Mouse (Mus musculus) spleen, adult 18-20 months (tissue): ENCODE measurements around the gene S100b.

Experiments
- DNase-seq, 2 experiments: peaks; one replicate each; pipeline ENCODE4 v3.0.0; 2022; ENCODE audit warnings: mixed read lengths in 2 of 2

S100b gene

DNA sequence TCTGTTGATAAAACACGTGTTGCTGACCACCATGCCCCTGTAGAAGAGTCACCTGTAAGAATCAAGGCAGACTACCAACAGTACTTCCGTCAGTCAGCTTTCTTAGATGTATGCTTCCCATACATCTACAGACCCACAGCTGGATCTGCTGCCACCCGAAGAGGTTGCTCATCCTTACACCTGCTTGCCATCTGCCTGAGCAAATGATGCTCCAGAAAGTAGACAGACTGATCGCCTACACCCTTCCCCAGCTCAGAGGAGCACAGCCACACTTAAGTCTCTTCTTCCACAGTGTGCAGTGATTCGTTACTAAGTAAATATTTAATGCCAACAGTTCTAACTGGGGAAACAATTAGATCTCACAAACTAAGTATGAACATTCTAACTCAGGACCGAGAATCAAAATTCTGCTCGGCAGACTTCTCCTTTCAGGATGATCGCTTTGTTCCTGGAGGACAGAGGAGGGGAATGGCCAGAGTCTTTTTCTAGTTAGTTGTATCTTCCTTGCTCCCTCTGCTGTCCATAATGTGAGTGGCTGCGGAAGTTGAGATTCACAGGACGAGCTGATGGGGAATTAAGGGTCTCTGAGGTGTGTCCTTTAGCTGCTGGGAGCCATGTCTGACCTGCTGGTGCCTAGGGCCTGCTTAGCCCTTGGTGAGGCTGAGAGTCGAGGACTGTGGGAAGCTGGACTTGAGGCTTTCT, 6.9 kb downstream of the S100b start:
- no peak for DNase-seq

DNA sequence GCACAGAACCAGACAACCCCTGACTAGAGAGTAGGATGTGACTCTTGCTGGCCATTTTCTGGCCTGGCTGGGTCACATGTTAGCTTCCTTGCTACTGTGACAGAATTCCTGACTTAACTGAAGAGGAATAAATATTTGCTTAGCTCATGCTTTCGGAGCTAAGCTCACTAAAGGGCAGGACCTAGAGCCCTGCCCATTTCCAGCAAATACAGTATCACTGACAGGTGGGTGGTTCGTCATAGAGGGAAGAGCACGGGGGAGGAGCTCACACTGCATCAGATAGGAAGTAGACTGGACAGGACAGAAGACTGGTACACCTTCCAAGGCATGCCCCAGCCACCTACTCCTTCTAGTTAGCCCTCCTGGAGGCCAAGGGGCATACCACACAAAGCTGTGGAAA, 7.8 kb downstream of the S100b start:
- no peak for DNase-seq

DNA sequence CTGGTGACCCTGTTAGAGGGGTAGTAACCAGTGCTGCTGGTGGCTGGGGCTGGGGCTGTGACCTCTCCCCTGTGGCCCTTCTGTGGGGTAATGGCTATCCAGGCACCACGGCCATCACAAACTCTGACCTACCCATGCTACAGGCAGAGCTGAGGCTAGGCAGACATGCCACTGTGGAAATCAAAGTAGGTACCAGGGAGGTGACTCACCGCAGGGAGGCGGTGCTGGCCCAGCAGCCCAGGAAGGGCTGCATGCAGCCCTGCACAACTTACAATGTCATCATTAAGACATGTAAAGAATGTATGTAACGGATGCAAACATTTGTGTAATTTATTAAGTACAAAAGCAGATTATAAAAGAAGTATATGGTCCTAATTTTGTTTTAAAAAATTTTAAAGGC, 8.8 kb downstream of the S100b start:
- no peak for DNase-seq

DNA sequence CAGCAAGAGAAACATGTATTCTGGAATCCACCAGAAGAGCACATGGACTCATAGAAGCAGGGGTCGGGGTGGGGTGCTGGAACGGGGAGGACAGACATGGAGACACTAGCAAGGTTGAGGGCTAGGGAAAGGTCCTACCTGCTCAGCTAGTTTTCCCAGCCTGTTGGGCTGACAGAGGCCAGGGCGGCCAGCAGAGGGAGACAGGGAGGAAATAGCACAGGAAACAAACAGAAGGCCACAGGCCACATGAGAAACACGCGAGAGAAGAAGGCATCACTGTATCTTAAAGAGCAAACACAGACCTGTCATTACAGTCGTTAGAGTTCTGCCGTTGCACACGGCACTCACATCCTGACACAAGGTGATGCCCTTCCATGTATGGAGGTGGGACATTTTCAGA, 17.6 kb downstream of the S100b start:
- DNase-seq, result peak in 1 of 2 experiments; percentile 49

DNA sequence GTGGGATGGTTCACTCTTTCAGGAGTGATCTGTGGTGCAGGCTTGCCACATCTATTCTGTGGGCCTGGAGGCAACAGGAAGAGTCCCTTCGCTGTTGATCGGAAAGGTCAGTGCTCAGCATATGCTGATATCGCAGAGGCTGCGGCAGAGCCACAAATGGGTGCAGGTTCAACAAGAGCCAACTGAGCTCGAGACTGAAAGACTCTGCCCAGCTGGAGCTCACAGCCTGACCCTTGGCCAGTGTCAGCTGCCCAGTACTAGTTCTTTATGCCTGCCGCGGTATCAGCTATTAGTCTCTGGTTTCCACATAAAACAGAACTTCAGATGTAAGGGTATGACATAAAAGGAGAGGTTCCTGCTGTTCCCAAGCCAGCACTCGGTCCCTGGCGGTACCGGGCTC, 21.6 kb downstream of the S100b start:
- no peak for DNase-seq

DNA sequence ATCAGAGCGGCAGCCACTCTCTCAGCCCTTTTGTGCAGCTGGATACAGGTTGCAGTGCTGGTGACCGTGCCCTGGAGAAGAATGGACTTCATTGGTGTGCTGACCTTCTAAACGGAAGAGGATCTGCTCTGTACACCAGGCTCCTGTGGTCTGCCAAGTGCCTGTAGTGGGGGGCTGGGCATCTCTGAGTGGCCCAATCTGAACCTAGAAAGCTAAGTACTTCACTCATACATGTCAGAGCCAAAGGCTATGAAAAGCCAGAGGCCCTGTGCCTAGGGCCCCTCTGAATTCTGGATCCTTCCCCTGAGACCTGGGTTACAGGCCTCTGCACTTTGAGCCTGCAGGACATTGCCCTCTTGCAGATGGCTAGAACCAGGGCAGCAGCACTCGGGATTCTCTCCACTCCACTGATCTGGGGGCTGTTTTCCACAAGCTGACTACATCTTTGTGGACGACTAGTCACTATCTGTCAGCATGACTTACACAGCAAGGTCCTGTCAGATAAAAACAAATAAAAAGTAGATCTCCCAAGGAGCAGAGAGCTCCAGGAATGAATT, 25.0 kb downstream of the S100b start:
- no peak for DNase-seq

DNA sequence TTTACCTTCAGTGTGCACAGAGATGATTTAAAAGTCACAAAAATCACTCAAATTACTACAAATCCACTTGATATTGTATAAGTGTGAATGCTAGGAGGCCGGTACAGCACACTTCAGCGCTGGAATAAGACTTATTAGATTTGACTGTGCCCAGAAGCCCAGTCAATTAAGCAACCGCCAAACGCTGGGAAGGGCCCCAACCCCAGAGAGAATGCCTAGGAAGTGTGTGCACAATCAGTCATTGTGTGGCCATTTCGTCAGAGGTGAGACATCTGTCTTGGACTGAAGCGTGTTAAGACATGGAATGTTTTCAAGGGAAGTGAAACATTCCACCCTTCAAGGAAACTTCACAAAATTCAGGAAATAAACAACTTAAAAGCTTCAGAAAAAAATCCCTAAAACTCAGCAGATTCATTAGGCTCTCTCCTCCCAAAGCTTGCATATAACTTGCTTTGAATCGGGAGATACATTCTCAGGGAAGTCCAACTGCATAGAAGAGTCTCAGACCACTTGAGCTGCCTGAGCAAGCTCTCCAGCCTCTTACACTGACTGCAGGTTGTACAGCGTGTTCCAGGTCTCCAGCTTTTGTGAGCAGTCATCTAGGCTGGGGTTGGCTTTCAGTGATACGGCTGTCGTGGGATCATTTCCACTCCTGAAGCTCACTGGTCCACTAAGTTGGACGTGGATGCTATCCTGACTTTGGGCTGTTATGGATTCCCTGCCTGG, 34.8 kb downstream of the S100b start:
- DNase-seq, result no peak

DNA sequence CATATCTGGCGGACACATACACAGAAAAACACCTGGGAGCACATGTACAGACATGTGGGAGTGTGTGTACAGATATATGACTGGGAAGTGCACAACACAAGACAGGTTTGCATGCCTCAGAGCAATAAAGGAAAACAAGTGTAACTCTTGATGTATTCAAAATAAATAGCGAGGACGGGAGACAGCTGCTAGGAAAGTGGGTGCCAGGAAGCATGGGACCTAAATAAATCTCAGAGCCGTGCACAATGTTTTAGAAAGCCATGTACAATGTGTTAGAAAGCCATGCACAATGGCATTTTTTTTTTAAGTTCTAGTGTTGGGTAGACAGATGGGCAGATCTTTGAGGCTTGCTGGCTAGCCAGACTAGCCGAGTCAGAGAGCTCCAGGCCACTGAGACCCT, 35.4 kb downstream of the S100b start:
- no peak for DNase-seq

DNA sequence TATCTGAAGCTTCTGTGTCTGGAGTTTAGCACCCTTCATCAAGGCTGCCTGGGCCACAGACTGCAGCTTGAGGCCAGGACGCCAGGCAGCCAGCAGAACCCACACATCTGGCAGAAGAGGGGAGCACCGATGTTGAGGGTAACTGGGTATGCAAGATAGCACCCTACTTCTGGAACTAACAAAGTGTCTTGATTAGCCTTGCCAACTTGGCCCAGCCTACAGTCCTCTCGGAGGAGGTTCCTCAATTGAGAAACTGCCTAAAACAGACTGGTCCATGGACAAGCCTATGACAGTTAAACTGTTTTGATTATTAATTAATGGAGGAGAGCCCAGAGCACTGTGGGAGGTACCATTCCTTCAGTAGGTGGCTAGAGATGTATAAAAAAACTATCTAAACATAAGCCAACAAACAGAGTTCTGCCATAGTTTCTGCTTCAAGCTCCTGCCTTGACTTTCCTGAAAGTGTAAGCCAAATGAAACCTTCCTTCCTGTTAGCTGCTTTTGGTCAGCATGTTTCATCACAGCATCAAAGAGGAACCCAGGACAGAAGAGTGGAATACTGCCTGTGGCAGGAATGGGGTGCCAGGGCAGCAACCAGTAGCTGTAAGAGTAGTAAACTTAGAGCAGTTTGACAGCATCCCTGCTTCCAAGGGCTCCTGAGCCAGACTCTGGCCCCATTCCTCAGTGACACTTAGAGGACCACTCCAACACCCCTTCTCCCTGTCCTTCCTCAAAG, 36.5 kb downstream of the S100b start:
- no peak for DNase-seq

DNA sequence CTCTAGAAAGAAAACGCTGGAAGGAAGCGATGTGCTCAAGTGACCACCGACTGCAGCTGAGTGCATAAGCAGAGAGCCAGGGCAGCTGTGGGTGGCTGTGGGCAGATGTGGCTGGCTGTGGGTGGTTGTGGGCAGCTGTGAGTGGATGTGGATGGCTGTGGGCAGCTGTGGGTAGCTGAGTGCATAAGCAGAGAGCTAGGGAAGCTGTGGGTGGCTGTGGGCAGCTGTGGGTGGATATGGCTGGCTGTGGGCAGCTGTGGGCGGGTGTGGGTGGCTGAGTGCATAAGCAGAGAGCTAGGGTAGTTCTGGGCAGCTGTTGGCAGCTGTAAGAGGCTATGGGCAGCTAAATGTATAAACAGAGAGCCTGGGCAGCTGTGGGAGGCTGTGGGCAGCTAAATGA, 39.6 kb downstream of the S100b start:
- DNase-seq, result no peak

DNA sequence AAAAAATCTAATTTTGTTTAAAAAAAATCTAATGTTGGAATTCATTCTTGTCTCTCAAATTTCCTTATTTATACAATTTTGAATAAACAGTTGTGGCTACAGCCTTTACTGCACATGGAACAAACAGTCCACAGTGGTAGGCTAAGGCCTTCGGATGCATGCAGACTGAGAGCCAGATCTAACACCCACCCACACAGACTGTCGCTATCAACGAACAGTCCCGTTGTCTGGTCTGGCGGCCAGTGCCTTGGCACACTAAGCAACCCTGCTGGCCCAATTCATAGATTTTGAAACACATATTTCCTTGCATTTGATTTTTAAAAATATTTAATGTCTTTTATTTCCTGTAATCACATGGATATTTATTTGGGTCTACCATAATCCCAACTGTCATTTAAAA, 46.5 kb downstream of the S100b start:
- DNase-seq, result no peak

DNA sequence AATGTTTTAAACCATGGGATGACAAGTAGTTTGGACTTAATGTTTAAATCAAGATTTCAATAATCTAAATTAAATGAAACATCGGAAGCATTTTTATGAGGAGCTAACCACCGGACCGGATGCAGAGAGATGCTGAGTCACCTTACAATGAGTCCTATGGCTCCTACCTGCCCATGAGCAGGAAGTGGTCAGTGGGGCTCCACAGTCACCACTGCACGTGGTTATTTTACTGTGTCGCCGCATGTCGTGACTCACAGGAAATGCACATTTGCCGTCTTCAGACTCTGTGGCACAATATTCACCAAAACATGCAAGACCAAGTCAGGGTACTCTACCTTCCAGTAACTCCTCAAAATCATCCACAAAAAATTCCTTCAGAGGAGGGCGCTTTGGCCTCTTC, 53.1 kb downstream of the S100b start:
- no peak for DNase-seq
